Mouse (Mus musculus): Measurements from ENCODE around the gene Zfp217.

GRCm38 (mm10) chr2:170143861-170144260 is 4.0 kb downstream of the Zfp217 start:
- TF ChIP-seq CTCF (IDR thresholded peaks at IDR 0.05; ENCODE audit: extremely low read depth, insufficient read depth, low read length) (no peak), POLR2A (IDR thresholded peaks at IDR 0.05; ENCODE audit: extremely low read depth, insufficient read depth, low read length) (no peak)

Data from cortical plate, adult 2 months (tissue).